Mouse (Mus musculus): ENCODE measurements at regions not wholly inside any gene's neighbourhood (a gene's known extent, or its start where the extent isn't known, plus 50 kb on each side); places are given as distances from the start of the nearest gene placed in this dataset.
A peak's percentile ranks its signal among the peaks of the same experiment; 100 is the strongest.

DNA sequence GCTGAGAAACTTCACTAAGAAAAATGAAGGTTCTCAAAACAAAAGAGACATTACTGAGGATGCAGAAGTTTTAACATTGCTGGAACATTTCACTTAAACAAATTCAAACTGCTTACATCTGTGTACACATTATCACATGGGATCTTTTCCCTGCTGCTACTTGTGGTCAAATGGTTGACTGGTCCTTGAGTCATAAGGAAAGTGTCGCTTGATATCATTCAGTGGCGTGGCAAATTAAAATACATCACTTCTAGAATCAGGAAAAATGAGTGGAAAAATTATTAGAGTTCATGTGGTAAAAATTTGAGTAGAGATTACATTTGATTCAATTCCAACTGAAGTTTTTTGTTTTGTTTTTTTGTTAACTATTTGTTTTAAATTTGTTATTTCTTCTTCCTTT, 420.2 kb upstream of the Adgrl2 start:
- DNase-seq, result no peak

DNA sequence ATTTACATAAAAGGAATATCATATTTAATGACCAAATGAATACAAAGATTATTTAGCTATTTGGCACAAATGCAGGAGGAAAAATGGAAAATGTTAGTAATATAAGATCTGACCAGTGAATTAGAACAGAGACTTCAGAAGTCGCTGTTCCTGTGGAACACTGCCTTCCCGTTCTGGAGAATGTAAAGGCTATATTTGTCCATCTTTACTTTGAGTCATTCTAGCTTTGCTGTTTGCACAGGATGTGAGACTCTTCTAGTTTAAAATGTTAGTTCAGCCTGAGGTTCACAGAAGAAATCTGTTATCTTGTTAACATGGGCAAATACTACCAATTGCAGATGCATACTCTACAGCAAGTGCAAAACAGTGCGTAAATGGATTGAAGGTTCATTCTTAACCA, 418.5 kb upstream of the Adgrl2 start:
- DNase-seq, result no peak

DNA sequence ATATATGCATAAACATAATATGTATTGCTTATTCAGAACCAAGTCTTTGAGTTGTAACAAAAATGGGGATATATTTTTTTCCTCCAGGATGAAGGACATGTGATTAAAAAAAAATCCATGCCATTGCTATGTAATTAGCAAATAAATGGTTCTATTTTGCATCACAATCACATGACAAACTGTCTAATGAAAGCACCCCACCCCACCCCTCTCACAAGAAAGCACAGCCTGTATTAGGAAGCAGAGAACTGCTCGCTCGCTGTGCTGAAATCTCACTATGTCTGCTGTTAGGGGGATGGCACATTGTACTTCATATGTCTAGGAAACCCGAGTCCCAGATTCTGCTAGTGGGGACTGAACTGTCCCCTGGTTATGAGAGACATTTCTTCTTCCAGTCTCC, 415.5 kb upstream of the Adgrl2 start:
- no peak for DNase-seq

DNA sequence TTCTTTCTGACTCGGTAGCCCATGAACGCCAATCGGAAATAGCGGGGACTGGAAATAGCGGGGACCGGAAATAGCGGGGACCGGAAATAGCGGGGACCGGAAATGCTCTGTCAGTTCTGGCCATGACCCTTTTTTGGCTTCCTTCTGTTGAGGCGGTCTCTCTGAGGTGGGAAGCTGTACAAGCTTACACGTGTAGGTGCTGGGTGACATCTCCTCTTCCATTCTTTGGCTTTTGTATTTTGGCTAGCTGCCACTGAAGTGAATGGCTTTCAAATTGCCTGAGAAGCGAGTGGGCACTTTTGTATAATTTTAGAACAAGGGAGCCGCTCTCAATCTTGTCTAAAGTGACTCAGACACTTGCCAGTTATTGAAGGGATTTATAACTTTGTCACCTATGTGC, 414.3 kb upstream of the Adgrl2 start:
- no peak for DNase-seq

DNA sequence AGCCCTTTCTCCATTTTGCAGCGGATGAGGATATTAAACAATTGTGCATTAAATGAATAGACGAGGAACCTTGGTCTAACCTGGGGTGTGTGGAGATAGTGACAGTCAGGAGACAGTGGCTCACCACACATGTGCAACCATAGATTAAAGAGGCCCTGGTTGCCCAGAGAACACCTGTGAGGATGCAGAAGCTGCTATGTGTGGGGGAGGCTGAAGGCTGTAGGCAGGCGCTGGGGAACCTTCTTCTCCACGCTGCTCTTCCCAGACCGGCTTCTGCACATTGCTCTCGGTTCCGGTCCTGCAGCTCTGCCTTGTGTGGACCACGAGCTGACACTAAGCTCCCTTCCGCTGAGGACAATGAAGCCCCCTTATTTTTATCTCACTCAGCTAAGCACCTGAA, 412.1 kb upstream of the Adgrl2 start:
- DNase-seq, result no peak

DNA sequence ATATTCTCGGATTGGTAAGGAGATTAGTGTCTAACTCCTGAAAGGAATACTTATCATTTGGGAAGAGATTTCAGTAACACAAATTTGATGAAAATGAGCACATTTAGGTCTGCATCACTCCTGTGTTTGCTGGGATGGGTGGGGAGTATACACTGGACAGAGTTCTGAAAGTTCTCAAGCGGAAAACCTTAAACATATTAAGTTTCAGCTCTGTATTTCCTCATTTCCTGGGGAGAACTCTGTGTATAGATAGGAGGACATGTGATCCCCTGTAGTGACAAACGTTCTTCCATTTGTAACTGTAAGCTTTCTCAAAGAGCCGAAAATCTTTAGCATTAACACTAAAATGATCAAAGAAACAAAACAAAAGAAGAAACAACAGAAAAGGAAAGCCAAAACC, 404.7 kb upstream of the Adgrl2 start:
- DNase-seq, result no peak

DNA sequence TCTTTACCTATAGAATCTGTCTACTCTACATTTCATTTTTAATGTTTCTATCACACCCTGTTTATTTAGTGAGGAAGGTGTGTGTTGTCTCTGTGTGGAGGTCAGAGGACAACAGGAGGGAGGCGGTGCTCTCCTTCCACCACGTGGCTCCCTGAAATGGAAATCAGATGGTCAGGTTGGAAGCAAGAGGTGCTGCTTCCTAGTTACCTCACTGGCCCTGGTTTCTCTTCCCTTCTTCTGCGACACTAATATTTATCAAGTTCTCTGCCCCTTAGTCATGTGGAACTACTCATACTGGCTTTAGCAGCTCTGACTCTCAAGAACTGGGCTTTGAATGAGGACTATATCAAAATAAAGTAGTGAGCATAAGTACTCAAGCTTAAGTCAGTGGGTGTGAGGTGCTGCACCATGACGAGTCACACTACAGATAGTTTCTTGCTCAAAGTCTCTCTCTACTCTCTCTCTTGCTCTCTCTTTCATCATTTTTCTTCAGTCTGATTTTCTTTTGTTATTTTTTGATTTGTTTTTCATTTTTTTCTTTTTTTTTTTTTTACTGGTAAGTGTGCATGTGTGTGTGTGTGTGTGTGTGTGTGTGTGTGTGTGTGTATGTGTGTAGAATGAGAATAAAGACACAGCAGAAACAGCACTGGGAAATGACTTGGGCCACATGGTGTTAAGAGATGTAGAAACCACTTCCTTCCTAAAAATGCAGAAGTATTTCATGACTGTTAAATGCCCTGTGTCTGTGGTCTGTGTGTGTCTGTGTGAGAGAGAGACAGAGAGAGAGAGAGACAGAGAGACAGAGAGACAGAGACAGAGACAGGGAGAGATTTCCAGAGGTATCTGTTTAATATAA, 403.2 kb upstream of the Adgrl2 start:
- DNase-seq, result no peak

DNA sequence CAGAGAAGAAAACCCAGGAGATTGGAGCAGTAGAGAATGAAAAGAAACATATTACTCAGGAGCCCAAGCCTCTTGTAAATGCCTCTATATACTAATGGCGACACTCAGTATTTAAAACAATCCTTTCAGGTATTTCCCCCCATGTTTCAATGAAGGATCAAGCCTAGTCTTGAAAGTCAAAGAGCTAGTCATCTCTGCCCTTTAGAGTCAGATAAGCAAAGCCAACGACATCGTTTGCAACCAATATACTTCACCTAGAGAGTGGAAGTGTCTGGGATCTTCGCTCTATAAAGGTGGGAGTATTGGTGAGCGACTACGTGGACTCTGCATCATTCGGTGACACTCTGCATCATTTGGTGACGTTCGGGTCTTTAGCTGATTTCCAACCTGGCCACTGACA, 401.8 kb upstream of the Adgrl2 start:
- DNase-seq, result no peak

DNA sequence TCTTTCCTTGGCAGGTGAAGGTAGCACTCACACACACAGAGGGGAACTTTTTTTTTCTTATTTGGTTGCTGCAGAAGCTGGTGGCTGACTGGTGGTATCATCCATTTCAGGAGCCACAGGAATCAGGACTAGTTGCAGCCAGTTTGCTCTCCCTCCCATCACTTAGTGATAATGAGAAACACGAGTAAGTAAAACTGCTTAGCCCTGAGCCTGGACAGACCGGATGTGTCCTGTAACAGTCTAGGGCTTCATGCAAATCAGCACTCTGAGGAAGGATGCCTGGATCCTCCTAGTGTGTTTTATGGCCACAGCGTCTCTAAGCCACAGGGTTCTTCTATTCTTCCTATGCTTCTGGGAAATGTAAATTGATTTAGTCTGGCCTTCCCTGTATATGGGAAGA, 397.2 kb upstream of the Adgrl2 start:
- DNase-seq, result no peak

DNA sequence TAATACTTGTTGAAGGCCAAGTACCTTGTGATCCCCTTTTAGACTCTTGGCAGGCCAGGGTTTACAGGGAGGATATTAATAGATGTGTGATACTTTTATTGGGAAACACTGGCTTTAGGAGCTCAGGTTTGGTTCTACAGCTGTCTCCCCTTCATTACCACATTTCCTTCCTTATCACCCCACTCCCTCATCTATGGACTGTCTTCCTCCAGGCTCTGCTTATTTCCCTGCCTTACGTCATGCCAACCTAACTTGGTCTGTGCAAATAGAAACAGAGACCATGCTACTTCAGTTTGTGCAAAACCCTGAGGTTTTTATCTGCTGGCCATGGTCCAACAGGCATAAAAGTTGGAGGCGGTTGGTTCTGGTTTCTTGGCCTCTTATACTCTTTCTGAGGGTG, 395.7 kb upstream of the Adgrl2 start:
- DNase-seq, result no peak

DNA sequence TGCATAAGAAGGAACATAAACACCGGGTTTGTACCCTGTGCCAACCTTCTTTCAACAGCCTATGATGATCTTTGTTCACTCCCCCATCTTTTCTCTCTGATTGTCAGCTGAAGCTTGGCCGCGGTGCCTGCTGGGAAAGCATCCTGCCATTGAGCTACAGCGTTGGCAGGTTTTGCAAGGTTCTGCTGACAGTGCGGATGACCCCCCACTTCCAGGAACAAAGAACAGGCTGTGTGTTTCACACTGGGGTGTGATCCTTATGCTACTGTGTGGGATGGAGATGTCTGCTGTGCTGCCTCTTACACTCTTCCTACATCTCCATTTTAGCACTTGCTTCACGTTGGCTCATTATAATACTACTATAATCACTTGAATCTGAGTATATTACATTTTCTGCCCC, 395.0 kb upstream of the Adgrl2 start:
- no peak for DNase-seq

DNA sequence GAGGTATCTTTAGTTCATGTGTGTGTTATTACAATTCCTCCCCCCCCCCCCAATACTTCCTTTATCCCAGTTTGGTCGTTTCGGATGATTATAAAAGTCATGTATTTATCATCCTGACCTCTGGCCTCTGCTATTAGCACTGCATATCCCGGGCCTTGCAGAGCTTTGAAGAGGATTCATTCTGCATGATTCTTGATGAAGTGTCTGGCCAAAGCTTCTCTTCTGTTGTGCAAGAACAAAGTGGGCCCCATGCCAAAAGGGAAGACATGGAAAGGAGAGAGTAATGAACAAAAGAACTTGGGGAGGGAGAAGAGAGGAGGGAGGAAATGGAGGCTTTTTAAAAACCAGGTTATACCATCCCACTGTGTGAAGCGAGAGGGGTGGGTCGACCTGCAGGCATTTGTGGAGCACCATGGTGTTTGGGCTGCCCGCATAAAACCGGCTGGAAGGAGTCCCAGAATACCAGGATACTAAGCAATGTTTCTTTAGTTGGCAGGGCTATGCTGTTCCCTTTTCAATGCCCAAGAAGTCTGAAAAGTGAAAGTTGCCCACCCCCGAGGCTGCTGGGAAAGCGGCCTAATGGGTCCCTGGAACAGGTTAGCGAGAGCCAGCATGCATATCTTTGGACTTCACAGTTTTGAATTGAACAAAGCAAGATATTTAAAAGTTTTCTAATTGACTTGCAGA, 391.3 kb upstream of the Adgrl2 start:
- peak in 1 of 2 experiments; percentile 3 for DNase-seq

DNA sequence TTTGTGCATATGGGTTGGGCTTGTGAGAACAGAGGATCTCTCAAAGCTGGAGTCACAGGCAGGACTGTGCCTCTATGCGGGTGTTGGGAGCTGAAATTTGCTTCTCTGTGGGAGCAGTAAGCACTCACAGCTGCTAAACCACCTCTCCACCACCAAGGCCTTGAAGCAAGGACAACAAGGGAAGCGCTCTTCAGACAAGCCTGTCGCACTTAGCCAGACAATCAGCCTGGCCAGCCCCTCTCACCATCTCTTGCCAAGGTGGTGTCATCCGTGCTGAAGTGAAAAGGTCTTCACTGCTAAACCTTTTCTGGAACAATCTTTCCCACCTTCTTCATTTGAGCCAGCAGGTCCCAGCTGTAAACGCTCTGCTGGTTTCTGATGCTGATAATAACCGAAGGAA, 390.7 kb upstream of the Adgrl2 start:
- no peak for DNase-seq

DNA sequence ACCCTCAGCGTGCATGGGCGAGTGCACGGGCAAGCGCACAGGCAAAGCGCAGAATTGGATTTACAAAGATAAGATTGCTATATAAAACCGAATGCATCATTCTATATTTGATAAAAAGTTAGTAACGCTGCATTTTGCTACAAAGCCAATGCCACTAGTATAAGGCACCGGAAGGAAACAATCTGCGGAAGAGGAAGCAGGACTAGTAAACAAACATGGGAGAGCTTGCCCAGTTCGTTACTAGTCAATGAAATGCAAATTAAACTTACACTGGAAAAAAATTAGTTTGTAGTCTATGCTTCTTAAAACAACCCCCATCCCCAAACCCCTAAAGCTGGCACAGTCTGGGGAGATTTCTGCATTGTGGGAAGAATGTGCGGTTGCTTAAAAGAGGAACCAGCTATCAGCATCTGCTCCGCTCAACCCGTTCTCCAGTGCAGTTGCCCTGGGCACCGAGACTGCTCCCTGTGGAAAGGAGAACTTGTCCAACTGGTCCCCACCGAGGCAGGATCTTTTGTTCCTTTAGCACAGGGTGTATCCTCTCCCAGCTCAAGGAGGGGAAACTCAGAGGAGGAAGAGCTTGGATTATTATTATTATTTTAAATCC, 389.6 kb upstream of the Adgrl2 start:
- DNase-seq, result no peak

DNA sequence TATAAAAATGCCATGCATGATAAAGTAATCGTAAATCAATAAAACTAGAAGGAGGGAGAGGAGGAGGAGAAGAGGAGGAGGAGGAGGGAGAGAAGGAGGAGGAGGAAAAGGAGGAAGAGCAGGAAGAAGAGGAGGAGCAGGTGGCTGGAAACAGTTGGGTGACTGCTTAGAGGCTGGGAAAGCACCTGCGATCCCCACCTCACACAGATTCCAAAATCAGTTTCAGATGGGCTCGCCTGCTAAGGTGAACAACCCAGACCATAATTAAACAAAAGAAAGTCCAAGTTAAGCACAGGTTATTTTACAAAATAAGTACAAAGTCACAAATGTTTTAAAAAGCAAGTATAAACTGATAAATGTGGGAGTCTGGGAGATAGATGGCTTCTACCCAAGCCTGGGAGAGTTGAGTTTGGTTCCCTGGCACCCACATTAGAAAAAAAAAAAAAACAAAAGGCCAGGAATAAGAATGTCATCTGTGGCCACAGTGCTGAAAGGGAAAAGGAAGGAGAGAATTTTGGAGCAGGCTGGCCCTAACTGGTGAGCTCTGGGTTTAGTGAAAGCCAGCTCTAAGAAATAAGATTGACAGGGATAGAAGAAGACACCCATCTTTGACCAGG, 389.0 kb upstream of the Adgrl2 start:
- DNase-seq, result no peak

DNA sequence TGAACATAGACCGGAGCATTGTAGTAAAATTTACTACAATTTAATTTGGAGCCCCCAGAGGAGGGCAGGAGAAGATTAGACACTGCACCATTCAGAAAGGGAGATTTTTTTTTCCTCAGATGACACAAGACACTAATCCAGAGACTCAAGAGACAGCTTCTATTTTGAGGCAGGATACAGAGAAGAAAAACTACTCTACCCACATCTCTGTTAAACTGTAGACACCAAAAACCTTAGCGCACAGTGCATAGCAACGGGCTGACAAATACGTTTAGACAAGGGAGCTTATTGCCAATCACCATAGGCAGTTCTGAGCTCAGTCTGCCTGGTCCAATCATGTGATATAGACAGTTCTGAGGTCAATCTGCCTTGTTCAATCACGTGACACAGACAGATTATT, 381.1 kb upstream of the Adgrl2 start:
- no peak for DNase-seq

DNA sequence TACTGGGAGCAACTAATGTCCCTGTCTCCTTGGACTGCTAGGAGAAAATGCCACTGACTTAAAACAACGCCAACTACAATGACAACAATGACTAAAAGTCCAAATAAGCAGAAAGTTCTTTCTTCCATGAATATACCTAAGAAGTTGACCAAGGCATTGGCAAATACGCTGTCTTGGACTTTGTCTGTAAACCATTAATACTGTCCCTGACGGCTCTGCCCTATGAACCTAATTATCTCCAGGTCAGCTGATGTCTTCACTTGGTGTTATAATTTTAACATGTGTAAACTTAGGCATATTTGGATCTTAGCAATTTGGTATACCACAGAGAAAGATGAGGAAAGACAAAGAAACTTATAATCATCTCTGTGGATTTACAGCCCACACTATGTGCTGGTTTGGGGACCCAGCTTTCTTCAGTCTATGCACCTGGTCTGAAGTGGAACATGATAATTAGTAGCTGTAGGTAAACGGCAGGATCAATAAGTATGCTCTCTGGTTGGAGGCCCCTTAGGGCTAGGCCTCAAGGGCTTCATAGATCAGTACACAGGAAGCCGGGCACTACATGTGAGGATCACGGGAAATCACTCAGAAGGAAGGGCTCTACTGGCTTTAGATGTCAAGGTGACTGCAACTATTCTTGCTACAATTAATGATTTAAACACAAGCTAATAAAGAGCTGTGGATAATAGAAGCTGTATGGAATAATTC, 380.3 kb upstream of the Adgrl2 start:
- no peak for DNase-seq

DNA sequence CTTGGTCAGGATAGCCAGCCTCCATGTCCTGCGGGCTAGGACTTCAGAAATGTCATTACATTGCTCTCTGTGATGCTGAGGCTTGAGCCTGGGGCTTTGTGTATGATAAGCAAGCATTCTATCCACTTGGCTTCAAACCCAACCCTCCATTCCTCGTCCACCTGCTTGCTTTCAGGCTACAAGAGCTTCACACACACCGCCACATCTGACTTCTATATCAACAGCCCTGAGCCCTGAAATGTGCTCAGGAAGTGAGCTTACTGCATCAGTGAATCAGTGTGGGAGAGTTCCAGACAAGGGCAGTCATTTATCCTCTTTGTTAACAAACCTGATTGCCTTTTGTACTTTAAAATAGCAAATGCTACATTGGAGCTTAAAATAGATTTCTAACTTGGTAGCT, 377.5 kb upstream of the Adgrl2 start:
- DNase-seq, result no peak

DNA sequence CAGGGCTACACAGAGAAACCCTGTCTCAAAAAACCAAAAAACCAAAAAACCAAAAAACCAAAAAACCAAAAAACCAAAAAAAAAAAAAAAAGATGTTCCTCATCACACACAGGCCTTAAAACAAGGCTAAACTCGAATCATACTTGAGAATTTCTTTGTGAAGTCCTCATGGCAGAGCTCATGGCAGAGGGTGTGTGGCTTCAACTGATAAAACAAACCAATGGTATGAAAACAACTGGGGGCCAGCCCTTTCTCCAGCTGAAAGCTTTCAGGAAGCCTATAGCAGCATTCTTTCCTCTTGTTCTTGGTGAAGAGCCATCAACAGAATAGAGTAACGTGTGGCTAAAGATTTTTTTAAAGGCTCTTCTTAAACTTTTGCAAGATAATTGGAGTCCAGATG, 369.8 kb upstream of the Adgrl2 start:
- DNase-seq, result no peak

DNA sequence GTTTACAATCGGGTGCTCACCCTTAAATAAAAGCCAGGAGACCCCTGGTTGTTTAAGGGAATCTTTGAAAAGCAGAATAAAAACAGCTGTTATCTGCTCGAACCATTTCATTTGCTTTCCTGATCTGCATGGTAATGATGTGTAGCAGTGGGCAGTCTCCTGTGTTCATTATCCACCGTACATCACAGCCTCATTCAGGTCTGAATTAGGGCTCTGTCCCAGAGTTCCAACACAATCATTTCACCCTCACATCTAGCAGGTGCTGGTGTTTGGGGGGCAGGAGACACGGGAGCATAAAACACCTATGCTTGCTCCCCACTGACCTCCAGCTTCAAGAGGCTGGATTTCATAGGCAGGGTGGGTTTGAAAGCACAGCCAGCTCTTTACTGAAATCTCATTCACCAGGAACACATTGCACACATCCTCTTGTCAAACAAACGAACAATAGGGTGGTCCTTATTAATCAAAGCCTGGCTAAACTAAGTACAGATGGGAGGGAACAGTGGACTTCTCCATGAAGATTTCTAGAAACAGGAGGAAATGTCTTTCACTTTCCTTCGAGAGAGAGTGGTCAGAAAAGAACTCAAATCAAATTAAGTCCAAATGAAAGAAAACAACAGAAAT, 368.3 kb upstream of the Adgrl2 start:
- no peak for DNase-seq

DNA sequence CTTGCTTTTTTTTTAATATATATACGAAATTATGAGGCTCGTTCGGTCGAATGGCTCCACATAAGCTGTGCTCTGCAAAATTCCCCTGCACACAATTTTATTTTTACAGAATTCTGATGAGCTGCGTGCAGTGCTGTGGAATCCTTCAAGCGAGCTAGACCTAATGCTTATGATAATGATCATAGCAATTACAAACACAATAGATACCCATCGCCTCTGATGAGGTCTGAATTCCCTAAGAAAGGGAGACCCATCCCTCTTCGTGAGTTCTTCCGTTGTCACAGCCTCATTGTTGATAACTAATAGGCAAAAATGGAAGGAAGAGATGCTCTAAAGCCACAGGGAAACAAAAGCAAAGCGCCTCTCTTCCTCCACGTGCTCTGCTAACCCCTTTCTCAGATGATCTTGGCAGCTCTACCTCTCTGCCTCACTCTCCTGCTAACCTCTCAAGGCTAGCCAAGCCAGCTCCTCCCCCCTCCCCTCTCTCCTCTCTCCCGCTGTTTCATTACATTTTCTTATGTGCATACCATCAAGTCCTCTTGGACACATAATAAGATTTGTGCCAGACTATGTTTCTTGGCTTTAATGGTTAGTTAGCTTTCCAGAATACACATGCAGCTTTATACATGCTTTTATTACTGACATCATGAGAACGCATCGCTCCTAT, 367.7 kb upstream of the Adgrl2 start:
- no peak for DNase-seq

DNA sequence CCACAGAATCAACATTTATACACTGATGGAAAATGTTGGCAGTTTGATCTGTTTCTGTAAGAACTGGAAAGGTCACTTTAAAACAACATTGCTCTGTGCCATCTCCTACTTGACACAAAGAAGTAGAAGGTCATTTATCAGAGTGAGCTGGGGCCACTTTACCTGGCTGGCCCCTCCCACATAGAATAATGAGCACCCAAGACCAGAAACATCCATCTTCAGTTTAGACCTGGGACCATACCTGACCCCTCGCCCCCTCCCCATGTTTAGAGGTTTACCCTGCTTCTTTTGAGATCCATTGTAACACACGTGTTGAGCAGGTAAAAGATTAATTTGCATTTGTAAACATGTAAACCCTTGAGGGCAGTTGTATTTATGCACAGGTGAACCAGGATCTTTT, 366.8 kb upstream of the Adgrl2 start:
- no peak for DNase-seq

Data from cerebellum, postnatal 36 days (tissue).